Mouse (Mus musculus) B cell, adult (primary cell): ENCODE results near the gene Herc2. TPM values are rescaled to one million over a fixed set of nuclear protein-coding genes. Genes with fewer than 3 reads are reported as not detected.

Experiments
- total RNA-seq: library from RNA; stranded (reverse); gene quantifications from 4 replicates; pipeline ENCODE4 v1.2.4, GENCODE M21; 2023; ENCODE audit not compliant: inconsistent age

The Herc2 gene
- 74.4 to 88.3 TPM (median 79.5 TPM) in 4 replicates for total RNA-seq

DNA sequence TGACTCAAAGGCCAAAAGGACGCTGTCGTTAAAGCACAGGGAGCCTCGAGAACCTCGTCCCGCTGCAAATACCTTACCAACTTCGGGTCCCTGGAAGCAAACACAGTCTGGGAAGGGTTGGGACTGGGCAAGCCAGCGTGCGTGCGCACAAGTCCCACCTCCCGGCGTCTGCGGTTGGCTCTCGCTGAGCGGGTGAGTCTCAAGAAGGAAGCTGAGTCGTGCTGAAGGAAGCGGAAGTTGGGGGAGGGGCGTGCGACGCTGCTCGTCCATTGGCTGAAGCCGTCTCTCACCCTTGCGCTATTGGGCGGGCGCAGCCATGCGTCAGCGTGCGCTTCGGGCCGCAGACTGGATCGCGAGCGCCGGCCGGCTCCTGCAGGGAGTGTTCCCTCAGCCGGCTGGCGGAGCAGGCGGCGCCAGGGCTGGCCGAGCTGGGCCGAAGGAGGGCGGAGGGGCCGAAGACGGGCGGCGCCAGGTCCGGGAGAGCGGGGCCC is at the start of gene Herc2:
Gene Herc2 (plus strand): TSS at position 366 of the 491 bp plus-strand sequence.

DNA sequence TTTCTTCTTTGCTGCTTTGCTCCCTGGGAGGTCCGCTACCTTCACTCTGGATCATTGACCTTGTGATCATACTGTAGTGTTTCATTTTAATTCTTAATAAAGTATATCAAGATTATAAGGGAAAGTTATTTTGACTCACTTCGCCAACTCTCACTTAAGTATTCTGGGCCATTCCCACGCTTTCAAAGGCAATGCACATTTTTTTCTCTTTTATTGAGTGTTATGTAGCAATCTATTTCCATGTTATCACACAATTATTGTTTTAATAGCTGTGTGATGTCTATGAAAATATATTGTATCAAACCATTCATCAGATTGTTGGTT is 30.1 kb upstream of the Herc2 start, which contains the start of gene Nipa1:
Gene Nipa1 (minus strand): TSS at position 25 of the 324 bp plus-strand sequence.

DNA sequence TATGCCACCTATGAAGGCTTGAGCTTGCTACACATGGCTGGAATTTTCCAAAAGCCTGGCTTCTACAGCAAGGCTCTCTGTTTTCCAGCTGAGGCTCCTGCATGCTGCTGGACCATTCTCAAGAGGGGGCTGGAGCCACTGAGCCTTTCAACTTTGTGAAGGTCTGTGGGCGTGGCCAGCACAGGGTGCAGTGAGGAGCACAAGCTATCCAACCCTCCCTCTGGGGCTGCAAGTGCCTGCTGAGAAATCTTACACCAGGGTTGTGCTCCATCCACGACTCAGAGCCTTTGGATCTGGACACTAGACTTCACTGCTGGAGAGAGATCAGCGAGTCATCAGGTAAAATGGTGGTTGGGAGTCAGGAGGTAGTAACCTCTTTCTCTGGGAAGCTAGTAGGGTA is 189.5 kb downstream of the Herc2 start, which contains the start of gene Oca2:
Gene Oca2 (plus strand): TSS at position 218 of the 400 bp plus-strand sequence.

Other genes with a start within 250 kb of the Herc2 start
- gene Cyfip1, start 208.5 kb upstream of the Herc2 start, total RNA-seq, result 43.3 to 52.3 TPM (median 49.4 TPM) in 4 replicates
- gene Nipa2, start 87.7 kb upstream of the Herc2 start, total RNA-seq, result 33.4 to 43.5 TPM (median 36.6 TPM) in 4 replicates
- 0.16 to 0.36 TPM in 2 of 4 replicates, not detected in the others for gene Nipa1, start 30.2 kb upstream of the Herc2 start, total RNA-seq
- not detected in 4 replicates for gene Oca2, start 189.6 kb downstream of the Herc2 start, total RNA-seq